Mouse (Mus musculus): ENCODE measurements at regions not wholly inside any gene's neighbourhood (a gene's known extent, or its start where the extent isn't known, plus 50 kb on each side); places are given as distances from the start of the nearest gene placed in this dataset.

DNA sequence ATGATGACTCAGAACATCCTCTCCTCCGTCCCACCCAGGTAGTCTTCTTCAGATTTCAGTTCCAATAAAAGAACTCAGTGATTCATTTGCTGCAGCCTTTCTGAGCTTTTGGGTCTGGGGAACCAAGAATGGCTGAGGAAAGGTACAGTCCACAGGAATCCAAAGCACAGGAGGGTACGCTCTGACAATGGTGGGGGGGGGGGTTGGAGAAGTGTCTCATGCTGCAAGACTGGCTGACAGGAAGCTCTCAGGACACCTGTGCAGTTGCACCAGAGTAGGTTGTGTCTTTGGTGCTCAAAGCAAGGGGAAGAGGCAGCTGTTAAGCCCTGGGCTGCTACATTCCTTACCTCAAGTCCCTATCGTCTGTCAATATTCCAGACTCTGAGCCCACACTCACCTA is 192.7 kb upstream of the Bcl6 start:
- DNase-seq: no peak

DNA sequence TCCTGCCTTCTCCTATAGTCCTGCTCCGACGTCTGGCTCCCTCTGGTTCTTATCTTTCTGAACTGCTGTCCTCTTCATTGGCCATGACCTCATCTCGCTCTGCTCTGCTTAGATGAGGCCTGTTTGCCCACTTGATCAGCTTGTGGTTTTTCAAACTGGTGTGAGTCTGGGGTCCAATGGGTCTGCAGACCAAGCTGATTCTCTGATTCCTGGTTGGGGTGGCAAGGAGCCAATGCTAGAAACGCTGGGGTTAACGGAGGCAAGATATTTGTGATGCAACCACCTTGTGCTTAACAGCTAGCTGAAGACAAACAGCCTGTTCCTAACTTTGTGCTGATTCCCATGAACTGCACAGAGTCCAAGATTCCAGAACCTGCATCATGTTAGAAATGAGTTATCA is 192.0 kb upstream of the Bcl6 start:
- DNase-seq: no peak

- no peak for DNase-seq
Observed at GRCm38 (mm10) chr16:24177564-24177963, 188.9 kb upstream of the Bcl6 start.

DNA sequence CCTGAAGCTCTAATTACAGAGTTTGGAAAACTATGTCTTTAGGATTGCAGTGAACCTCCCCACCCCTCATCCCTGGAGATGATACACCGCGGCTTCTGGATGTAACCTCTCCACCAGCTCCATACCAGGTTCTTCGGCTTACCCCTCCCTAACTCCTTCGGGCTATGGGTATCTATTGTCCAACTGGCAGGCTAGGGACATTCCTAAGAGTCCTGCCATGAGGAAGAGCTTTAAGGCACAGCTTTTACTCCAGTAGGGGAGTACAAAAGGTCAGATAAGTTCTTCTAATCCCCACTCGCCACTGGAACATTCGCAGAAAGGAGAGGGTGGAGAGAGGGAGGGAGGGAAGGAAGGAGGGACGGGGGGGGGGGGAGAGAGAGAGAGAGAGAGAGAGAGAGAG is 188.5 kb upstream of the Bcl6 start:
- no peak for DNase-seq

GRCm38 (mm10) chr16:24176057-24176456 is 187.4 kb upstream of the Bcl6 start:
- DNase-seq: no peak

DNA sequence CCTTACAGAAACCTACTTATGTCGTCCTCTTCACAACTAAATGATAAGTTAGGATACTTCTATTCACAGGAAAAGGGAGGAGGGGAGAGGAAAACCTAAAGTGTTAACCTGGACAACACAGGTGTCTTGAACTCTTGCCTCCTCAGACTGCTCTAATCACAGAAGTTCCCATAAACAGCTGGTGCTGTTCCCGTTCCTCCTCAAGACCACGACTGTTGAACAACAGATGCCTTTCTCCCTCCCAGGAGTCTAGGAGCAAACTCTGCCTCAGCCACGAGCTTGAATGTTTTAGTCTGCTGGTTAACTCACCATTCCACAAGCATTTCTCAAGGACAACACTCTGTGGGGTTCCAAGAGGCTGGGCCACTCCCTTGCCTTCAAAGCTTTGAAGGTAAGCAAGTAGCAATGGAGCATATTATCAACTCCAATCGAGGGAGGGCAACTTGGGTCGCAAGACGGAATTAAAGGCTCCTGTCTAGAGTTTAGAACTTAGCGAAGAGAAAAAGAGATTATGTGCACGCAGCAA is 186.6 kb upstream of the Bcl6 start:
- no peak for DNase-seq

GRCm38 (mm10) chr16:24174595-24174994 is 185.9 kb upstream of the Bcl6 start:
- no peak for DNase-seq

GRCm38 (mm10) chr16:24173783-24174518 is 185.3 kb upstream of the Bcl6 start:
- no peak for DNase-seq

- DNase-seq: no peak
Observed at GRCm38 (mm10) chr16:24172653-24173052, 184.0 kb upstream of the Bcl6 start.

DNA sequence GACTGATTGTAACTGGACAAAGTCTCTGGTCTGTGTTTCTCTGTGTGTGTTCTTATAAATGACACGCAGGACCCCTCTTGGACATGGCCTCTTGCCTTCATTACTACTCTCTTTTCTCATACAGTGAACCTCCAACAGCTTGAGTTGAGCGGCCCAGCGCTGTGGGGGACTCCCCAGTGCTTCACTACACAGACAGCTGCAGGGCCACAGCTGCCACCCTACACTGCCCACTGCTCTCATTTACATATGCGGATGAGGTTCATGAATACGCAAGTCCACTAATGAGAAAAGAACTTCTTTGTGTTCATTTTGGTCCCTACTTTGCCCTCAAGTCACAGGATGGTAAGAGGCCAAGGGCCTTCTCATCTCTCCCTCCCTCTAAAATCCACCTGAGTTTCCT is 183.4 kb upstream of the Bcl6 start:
- DNase-seq: no peak

DNA sequence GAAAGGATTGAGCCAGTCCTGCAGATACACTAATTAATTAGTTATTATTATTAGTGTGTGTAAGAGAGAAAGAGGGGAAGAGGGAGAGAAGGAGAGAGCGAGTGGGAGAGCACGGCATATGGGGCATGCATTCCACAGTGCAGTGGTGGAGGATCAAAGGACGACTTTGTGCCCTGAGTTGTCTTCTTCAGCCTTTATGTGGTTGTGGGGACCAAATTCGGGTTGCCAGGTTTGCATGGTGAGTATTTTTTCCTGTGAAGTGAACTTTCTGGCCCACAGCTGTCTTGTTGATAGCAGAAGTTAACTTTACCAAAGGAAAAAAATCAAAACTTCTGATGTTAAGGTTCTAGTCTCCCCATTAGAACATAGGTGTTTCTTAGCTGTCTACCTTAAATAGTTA is 182.5 kb upstream of the Bcl6 start:
- no peak for DNase-seq

DNA sequence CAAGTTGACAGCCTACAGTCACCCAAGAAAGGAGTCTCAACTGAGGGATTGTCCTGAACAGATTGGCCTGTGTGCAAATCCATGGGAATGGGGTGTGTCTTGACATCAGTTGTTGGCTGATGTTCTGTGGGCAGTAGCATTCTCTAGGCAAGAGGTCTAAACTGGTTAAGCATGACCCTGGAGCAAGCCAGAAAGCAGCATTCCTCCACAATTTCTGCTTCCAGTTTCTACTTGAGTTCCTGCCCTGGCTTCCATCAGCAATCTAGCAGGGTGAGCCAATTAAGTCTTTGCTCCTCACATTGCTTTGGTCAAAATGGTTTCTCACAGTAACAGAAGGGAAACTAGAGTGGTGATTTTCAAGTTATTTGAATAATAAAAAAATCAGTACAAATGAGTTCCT is 177.8 kb upstream of the Bcl6 start:
- no peak for DNase-seq

GRCm38 (mm10) chr16:24165461-24166081 is 176.9 kb upstream of the Bcl6 start:
- DNase-seq: peak; percentile 20

GRCm38 (mm10) chr16:24160705-24161285 is 172.1 kb upstream of the Bcl6 start:
- no peak for DNase-seq

GRCm38 (mm10) chr16:24159336-24159735 is 170.7 kb upstream of the Bcl6 start:
- DNase-seq: no peak

DNA sequence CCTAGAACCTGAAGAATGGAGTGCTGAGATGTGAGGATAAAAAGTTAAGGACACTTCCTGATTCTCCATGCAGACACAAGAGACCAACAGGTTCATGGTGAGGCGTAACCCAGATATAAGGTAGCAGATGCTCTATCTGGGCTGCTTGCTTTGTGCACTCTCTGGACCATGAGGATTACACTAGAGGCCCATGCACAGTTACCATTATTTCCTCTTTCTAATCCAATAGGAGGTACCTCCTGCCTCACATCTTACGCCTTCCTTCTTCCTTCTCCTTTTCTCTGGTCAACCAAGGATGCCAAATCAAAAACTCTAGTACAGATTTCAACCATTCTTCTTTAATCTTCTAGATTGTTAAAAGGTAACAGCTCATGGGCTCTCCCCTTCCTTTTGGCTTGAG is 169.1 kb upstream of the Bcl6 start:
- no peak for DNase-seq

DNA sequence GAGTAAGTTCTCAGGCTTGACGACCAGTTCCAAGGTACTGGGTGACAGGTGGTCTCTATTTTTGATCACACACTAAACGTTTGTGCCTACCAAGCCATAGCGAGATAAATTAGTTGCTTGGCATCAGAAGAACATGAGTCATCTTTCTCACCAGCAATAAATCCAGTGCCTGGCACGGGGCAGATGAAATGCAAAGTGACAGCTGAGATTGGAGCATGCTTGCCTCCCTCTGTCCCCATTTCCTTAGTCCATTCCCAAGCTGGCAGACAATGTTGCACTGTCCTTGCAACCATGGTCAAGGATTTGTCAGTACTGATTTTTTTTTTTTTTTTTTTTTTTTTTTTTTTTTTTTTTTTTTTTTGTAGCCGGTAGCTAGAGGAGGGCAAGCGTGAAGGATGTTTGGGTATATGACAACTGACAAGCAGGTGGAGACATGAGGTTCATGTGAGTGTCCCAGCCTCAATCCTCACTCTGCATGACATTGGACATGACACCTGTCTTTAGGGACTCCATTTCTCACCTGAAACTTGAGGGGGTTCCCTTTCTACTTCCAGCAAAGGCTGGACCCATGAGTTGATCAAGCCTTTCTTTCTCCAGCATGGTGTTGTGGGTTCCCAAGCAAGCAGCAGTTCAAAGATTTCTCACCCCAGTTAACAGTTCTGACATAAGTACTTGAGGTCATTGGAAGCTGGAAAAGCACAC is 168.2 kb upstream of the Bcl6 start:
- peak; percentile 26 for DNase-seq

DNA sequence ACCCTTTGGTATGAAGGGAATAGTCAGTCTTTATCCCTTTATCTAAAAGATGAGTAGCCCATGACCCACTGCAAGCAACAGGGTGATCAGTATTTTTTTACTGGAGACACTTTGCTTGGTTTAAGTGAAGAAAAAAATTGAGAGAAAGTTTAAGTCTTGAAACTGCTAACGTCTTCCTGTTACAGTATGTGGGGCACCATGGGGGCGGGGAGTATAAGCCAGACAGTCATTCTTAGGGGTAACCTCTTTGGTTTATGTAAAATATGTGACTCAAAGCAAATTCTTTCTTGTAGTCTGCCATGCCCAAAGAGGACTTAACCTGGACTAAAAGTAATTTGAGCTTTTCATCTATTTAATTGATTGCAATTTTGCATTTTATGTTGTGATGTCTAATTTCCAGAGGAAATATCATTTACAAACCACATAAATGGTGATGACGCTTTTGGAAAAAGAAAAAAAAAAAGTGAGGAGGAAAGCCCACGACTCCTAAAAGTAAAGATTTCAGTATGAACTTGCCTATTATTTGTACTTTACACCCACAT is 166.2 kb upstream of the Bcl6 start:
- DNase-seq: no peak

DNA sequence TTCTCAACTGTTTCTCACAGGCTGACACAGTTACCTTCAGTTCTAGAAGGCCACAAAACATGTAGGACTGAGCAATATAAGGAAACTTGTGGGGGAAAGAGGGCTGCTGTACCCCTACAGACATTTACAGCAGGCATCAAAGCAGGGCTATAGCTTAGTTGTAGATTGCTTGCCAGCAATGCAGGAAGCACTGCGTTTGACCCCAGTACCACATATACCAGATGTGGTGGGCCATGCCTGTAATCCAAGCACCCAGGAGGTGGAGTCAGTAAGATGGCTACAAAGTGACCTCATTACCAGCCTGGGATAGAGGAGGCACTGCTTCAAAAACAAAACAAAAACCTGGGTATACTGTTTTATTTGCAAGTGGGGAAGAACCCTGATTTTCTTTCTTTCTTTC is 165.3 kb upstream of the Bcl6 start:
- no peak for DNase-seq

- DNase-seq: no peak
Observed at GRCm38 (mm10) chr16:24151831-24152247, 163.2 kb upstream of the Bcl6 start.

DNA sequence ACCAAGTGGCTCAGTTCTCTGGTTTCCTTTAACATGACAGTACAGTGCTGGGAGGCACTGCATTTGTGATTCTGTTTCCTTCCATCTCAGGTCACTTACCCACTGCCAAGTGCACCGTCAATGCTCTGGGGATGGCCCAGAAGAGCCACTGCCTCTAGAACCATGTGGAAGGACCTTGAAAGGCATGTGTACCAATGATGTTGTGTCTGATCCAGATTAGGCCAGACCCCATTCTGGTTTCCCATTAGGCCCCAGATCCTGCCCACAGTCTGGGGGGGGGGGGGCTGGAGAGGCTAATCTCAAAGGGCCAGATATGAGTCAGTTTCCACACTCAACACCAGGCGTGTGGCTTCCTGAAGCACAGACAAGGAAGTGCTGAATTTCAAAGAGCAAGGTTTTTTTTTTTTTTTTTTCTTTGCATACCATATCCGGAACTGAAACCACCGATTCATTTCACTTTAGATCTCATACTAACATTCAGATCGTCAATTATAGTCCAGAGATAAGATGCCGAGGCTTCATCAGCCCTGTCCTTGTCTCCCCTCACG is 162.6 kb upstream of the Bcl6 start:
- DNase-seq: no peak

- DNase-seq: no peak
Observed at GRCm38 (mm10) chr16:24150512-24150911, 161.9 kb upstream of the Bcl6 start.

Measured in gastrocnemius, postnatal 10 days (tissue).